Mouse (Mus musculus) liver, adult 2 months (tissue): ENCODE data around the gene Orc2.

ENCODE experiments used
- CTCF ChIP-seq: fragments of 200-500 bp; IDR thresholded peaks from 2 replicates; pipeline ENCODE4 v1.5.1; 2011; ENCODE audit warnings: low read depth, low read length, control low read depth
- POLR2A ChIP-seq: fragments of 200-500 bp; IDR thresholded peaks from 2 replicates; pipeline ENCODE4 v1.6.1; 2011; ENCODE audit warnings: low read length, control low read depth; ENCODE audit not compliant: insufficient read depth; ENCODE audit errors: extremely low read depth

DNA sequence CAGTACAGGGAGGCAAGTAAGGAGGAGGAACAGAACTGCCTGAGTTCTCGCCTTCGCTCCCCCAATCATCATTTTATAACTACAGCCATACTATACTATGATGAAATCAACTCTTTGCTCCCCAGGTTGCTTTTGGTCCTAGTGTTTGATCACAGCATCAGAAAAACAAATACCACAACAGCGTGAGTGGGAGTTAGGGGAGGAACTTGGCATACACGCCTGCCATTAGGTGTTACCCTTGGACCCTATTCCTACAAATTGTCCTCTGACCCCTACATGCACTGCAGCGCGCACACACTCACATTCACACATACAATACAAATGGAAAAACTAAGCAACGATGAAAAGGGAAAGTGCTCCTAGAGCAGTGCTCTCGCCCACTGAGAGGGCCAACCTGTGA is 29.2 kb downstream of the Orc2 start:
- TF ChIP-seq CTCF (no peak), POLR2A (no peak)
